Mouse (Mus musculus) erythroblast, embryonic 14.5 days (primary cell): ENCODE data around the gene Ggct. TPM values are rescaled to one million over a fixed set of nuclear protein-coding genes. Genes with fewer than 3 reads are reported as not detected.

Experiments used
- H3K27me3 ChIP-seq: 2 replicates; pipeline ENCODE4 v1.6.1; 2012; ENCODE audit warnings: inconsistent platforms; ENCODE audit not compliant: control insufficient read depth
- H3K36me3 ChIP-seq: 2 replicates; pipeline ENCODE4 v1.6.1; 2012; ENCODE audit warnings: mild to moderate bottlenecking, inconsistent platforms; ENCODE audit not compliant: control insufficient read depth
- H3K4me1 ChIP-seq: 2 replicates; pipeline ENCODE4 v1.6.1; 2012; ENCODE audit warnings: inconsistent platforms; ENCODE audit not compliant: control insufficient read depth
- H3K4me3 ChIP-seq: replicated peaks from 2 replicates; pipeline ENCODE3; 2012; ENCODE audit warnings: moderate library complexity, mild to moderate bottlenecking, inconsistent platforms
- H3K9me3 ChIP-seq: 2 replicates; pipeline ENCODE4 v1.6.1; 2012; ENCODE audit warnings: low read length, inconsistent platforms, mixed read lengths; ENCODE audit not compliant: control insufficient read depth
- GATA1 ChIP-seq: IDR thresholded peaks from 2 replicates; pipeline ENCODE4 v1.6.1; 2012; ENCODE audit warnings: low read length, inconsistent platforms, mixed read lengths
- TAL1 ChIP-seq: IDR thresholded peaks from 3 replicates; pipeline ENCODE4 v1.6.1; 2012; ENCODE audit warnings: low read length, inconsistent platforms, mixed read lengths
- polyA plus RNA-seq: library from polyadenylated mRNA; stranded (reverse); fragments of >175 nt; gene quantifications from 2 replicates; pipeline ENCODE4 v1.2.3, GENCODE M21; 2012

Gene Ggct
- polyA plus RNA-seq, 1 experiment: 0.19 TPM

GRCm38 (mm10) chr6:54975616-54976015, 17.1 kb downstream of the Ggct start:
- H3K4me1 ChIP-seq: peaks cover 7% of the 10 kb centered on the region
- no peak for TF ChIP-seq GATA1
- TF ChIP-seq TAL1: no peak
- H3K9me3 ChIP-seq: no peaks in the 10 kb centered on the region
- H3K4me3 ChIP-seq: no peak overlapping the region
- peaks cover 33% of the 10 kb centered on the region for H3K27me3 ChIP-seq
- no peaks in the 10 kb centered on the region for H3K36me3 ChIP-seq

GRCm38 (mm10) chr6:54974501-54974900, 18.2 kb downstream of the Ggct start:
- no peak for TF ChIP-seq GATA1
- TF ChIP-seq TAL1: no peak
- Histone ChIP-seq H3K27me3 (peaks cover 39% of the 10 kb centered on the region), H3K4me1 (peaks cover 7% of the 10 kb centered on the region), H3K9me3 (no peaks in the 10 kb centered on the region), H3K36me3 (no peaks in the 10 kb centered on the region), H3K4me3 (no peak overlapping the region)

GRCm38 (mm10) chr6:54972929-54973211, 19.9 kb downstream of the Ggct start:
- Histone ChIP-seq H3K27me3 (peaks cover 39% of the 10 kb centered on the region), H3K4me1 (peaks cover 7% of the 10 kb centered on the region), H3K36me3 (no peaks in the 10 kb centered on the region), H3K9me3 (no peaks in the 10 kb centered on the region), H3K4me3 (peak overlapping the region; percentile 62)
- TF ChIP-seq TAL1 (no peak), GATA1 (no peak)

GRCm38 (mm10) chr6:54972111-54972928, 20.4 kb downstream of the Ggct start, which contains the start of gene Nod1:
TSS of gene Nod1 (minus strand) at chr6:54972612.
- TF ChIP-seq TAL1 (no peak), GATA1 (no peak)
- Histone ChIP-seq H3K27me3 (peaks cover 39% of the 10 kb centered on the region), H3K4me3 (peak within 1 kb of the TSS; percentile 62), H3K9me3 (no peaks in the 10 kb centered on the region), H3K4me1 (peaks cover 10% of the 10 kb centered on the region), H3K36me3 (no peaks in the 10 kb centered on the region)

GRCm38 (mm10) chr6:54971731-54972110, 21.0 kb downstream of the Ggct start:
- H3K36me3 ChIP-seq: no peaks in the 10 kb centered on the region
- H3K4me1 ChIP-seq: peaks cover 10% of the 10 kb centered on the region
- H3K9me3 ChIP-seq: no peaks in the 10 kb centered on the region
- H3K27me3 ChIP-seq: peaks cover 39% of the 10 kb centered on the region
- peak overlapping the region; percentile 62 for H3K4me3 ChIP-seq
- TF ChIP-seq TAL1 (no peak), GATA1 (no peak)

- TF ChIP-seq TAL1 (no peak), GATA1 (no peak)
- H3K27me3 ChIP-seq: peaks cover 39% of the 10 kb centered on the region
- H3K4me1 ChIP-seq: peaks cover 10% of the 10 kb centered on the region
- no peaks in the 10 kb centered on the region for H3K9me3 ChIP-seq
- no peaks in the 10 kb centered on the region for H3K36me3 ChIP-seq
- no peak overlapping the region for H3K4me3 ChIP-seq
Measured at GRCm38 (mm10) chr6:54970506-54970905, 22.2 kb downstream of the Ggct start.

GRCm38 (mm10) chr6:54969801-54970200, 22.9 kb downstream of the Ggct start:
- Histone ChIP-seq H3K27me3 (peaks cover 39% of the 10 kb centered on the region), H3K9me3 (no peaks in the 10 kb centered on the region), H3K36me3 (no peaks in the 10 kb centered on the region), H3K4me1 (peaks cover 10% of the 10 kb centered on the region), H3K4me3 (no peak overlapping the region)
- TF ChIP-seq GATA1 (no peak), TAL1 (no peak)

GRCm38 (mm10) chr6:54967591-54967990, 25.2 kb downstream of the Ggct start:
- H3K4me3 ChIP-seq: no peak overlapping the region
- peaks cover 24% of the 10 kb centered on the region for H3K27me3 ChIP-seq
- H3K9me3 ChIP-seq: no peaks in the 10 kb centered on the region
- TF ChIP-seq TAL1 (no peak), GATA1 (no peak)
- H3K36me3 ChIP-seq: no peaks in the 10 kb centered on the region
- peaks cover 9% of the 10 kb centered on the region for H3K4me1 ChIP-seq

- H3K9me3 ChIP-seq: no peaks in the 10 kb centered on the region
- no peak overlapping the region for H3K4me3 ChIP-seq
- H3K27me3 ChIP-seq: peaks cover 3% of the 10 kb centered on the region; the same call in 1 of the 2 replicates
- H3K4me1 ChIP-seq: peaks cover 3% of the 10 kb centered on the region
- TF ChIP-seq GATA1 (no peak), TAL1 (no peak)
- H3K36me3 ChIP-seq: no peaks in the 10 kb centered on the region
Measured at GRCm38 (mm10) chr6:54965234-54965633, 27.5 kb downstream of the Ggct start.
